Mouse (Mus musculus) forebrain, postnatal 0 days (tissue): ENCODE measurements around the gene Dnajc6. TPM values are rescaled to one million over a fixed set of nuclear protein-coding genes. Genes with fewer than 3 reads are reported as not detected.

ENCODE experiments used
- ATAC-seq: fragments of 200-750 bp; cut with Nextera tagmentation; 2 replicates; pipeline ENCODE4 v1.8.0; 2017; ENCODE audit warnings: mild to moderate bottlenecking, moderate library complexity
- DNase-seq: peaks from one replicate; pipeline ENCODE4 v3.0.0-alpha.2; 2015
- H3K27ac ChIP-seq: fragments of 300-500 bp; sonication (generic); 2 replicates; pipeline ENCODE4 v1.5.1; 2014; ENCODE audit warnings: low read depth, mild to moderate bottlenecking, antibody characterized with exemption, low read length, moderate library complexity, mixed read lengths
- H3K27me3 ChIP-seq: fragments of 300-500 bp; sonication (generic); 2 replicates; pipeline ENCODE4 v1.6.1; 2014; ENCODE audit warnings: mild to moderate bottlenecking, low read length, mixed read lengths; ENCODE audit not compliant: insufficient read depth
- H3K36me3 ChIP-seq: fragments of 300-500 bp; sonication (generic); 2 replicates; pipeline ENCODE4 v1.6.1; 2014; ENCODE audit warnings: mild to moderate bottlenecking, moderate library complexity; ENCODE audit not compliant: insufficient read depth
- H3K4me1 ChIP-seq: fragments of 300-500 bp; sonication (generic); 2 replicates; pipeline ENCODE4 v1.6.1; 2014; ENCODE audit warnings: antibody characterized with exemption; ENCODE audit not compliant: insufficient read depth
- H3K4me2 ChIP-seq: fragments of 300-500 bp; sonication (generic); 2 replicates; pipeline ENCODE4 v1.6.1; 2014; ENCODE audit warnings: low read depth, mild to moderate bottlenecking, moderate library complexity
- H3K4me3 ChIP-seq: fragments of 300-500 bp; sonication (generic); 2 replicates; pipeline ENCODE4 v1.5.1; 2014; ENCODE audit warnings: low read depth, low read length, mixed read lengths
- H3K9ac ChIP-seq: fragments of 300-500 bp; sonication (generic); 2 replicates; pipeline ENCODE4 v1.6.1; 2014; ENCODE audit warnings: mild to moderate bottlenecking
- H3K9me3 ChIP-seq: fragments of 300-500 bp; sonication (generic); 2 replicates; pipeline ENCODE4 v1.6.1; 2016; ENCODE audit warnings: low read length
- CTCF ChIP-seq: sonication (generic); IDR thresholded peaks from 2 replicates; pipeline ENCODE4 v1.5.1; 2016; ENCODE audit warnings: antibody characterized with exemption, control low read depth, low read depth
- WGBS: fragments of 180-500 bp; shearing (Covaris S2); extraction: QIAGEN DNeasy Blood & Tissue Kit; methylation state at CpG from one replicate; pipeline ENCODE4 v1.1.7; 2014; 5-methylcytosine and 5-hydroxymethylcytosine counted together
- polyA plus RNA-seq: library from polyadenylated mRNA; unstranded; fragments of >200 nt; fragmentation: Nextera tagmentation; extraction: Ambion mirVana; gene quantifications from 2 replicates; pipeline ENCODE4 v1.2.1, GENCODE M21; 2015
- total RNA-seq: library from RNA; depleted of rRNA; stranded (reverse); fragments of >200 nt; gene quantifications from 2 replicates; pipeline ENCODE4 v1.2.3, GENCODE M21; 2014

Gene Dnajc6
- total and polyA plus RNA-seq, 2 experiments from 2014 or later = 46.0 to 153 TPM

- Histone ChIP-seq H3K4me2 (no peak overlapping the region), H3K36me3 (no peaks in the 10 kb centered on the region), H3K9me3 (no peaks in the 10 kb centered on the region), H3K27me3 (no peaks in the 10 kb centered on the region), H3K9ac (no peak overlapping the region), H3K27ac (no peak overlapping the region), H3K4me1 (no peaks in the 10 kb centered on the region), H3K4me3 (no peak overlapping the region)
- 56% methylated on average over 2 of the region's 2 CpGs for WGBS
- DNase-seq (no peak), ATAC-seq (no peak)
- TF ChIP-seq CTCF = no peak
Measured at GRCm38 (mm10) chr4:101505966-101506365, 9.5 kb downstream of the Dnajc6 start.

- Histone ChIP-seq H3K4me2 (no peak overlapping the region), H3K4me3 (no peak overlapping the region), H3K36me3 (no peaks in the 10 kb centered on the region), H3K9me3 (no peaks in the 10 kb centered on the region), H3K9ac (no peak overlapping the region), H3K27ac (no peak overlapping the region), H3K4me1 (no peaks in the 10 kb centered on the region), H3K27me3 (no peaks in the 10 kb centered on the region)
- peak; percentile 40 for TF ChIP-seq CTCF
- DNase-seq (no peak), ATAC-seq (no peak)
Measured at GRCm38 (mm10) chr4:101506372-101506771, 9.9 kb downstream of the Dnajc6 start.

GRCm38 (mm10) chr4:101507571-101508422 is 11.3 kb downstream of the Dnajc6 start:
- no peaks in the 10 kb centered on the region for H3K9me3 ChIP-seq
- H3K27me3 ChIP-seq = no peaks in the 10 kb centered on the region
- no peaks in the 10 kb centered on the region for H3K4me1 ChIP-seq
- peak overlapping the region; percentile 50 for H3K9ac ChIP-seq
- no peaks in the 10 kb centered on the region for H3K36me3 ChIP-seq
- peak overlapping the region; percentile 97 for H3K4me2 ChIP-seq
- H3K27ac ChIP-seq = peak overlapping the region; percentile 55; the same call in 1 of the 2 replicates
- ATAC-seq (peak; percentile 72), DNase-seq (peak; percentile 83)
- TF ChIP-seq CTCF = peak; percentile 28; the same call in 1 of the 2 replicates
- H3K4me3 ChIP-seq = peak overlapping the region; percentile 58
- WGBS = 10% methylated on average over 24 of the region's 24 CpGs

- Histone ChIP-seq H3K9me3 (no peaks in the 10 kb centered on the region), H3K4me3 (peak overlapping the region; percentile 58), H3K27me3 (no peaks in the 10 kb centered on the region), H3K4me2 (peak overlapping the region; percentile 97), H3K9ac (peak overlapping the region; percentile 70), H3K4me1 (no peaks in the 10 kb centered on the region), H3K36me3 (no peaks in the 10 kb centered on the region), H3K27ac (peak overlapping the region; percentile 64; the same call in 1 of the 2 replicates)
- 3% methylated on average over 10 of the region's 10 CpGs for WGBS
- no peak for TF ChIP-seq CTCF
- DNase-seq = no peak
- ATAC-seq = peak; percentile 14; the same call in 1 of the 2 replicates
Measured at GRCm38 (mm10) chr4:101508431-101508830, 12.0 kb downstream of the Dnajc6 start.

DNA sequence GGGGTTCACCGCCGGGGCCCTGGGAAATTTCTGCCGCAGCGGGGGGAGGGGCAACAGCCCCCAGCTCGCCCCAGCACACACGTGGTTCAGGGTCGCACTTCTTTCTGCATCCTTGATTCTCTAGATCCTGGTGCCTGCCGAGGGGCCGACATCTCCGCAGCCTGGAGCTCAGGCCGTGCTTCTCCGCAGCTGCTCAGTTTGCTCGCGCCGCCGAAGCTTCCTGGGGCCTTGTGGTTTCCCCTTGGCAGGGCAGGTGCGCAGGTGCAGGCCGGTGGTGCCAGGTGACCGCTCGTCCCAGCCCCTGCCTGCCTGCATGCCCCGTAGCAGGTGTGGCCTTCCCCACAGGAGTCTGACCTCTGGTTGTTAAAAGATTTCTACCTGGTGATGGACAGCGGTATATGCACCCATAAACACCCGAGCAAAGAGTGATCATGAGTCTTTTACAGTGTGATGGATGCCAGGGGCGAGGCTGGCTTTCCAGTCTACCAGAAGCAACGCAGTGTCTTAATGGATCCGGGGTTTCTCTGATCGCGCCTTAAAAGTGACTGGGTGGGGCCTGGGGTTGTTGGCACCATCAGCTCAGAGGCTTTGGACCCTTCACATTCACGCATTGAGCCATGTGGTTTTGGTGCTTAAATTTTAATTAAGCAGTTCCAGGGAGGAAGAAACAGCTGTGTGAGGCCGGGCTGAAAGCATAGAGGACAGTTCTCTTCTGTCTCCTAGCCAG is 12.6 kb downstream of the Dnajc6 start:
- peak overlapping the region; percentile 58 for H3K4me3 ChIP-seq

DNA sequence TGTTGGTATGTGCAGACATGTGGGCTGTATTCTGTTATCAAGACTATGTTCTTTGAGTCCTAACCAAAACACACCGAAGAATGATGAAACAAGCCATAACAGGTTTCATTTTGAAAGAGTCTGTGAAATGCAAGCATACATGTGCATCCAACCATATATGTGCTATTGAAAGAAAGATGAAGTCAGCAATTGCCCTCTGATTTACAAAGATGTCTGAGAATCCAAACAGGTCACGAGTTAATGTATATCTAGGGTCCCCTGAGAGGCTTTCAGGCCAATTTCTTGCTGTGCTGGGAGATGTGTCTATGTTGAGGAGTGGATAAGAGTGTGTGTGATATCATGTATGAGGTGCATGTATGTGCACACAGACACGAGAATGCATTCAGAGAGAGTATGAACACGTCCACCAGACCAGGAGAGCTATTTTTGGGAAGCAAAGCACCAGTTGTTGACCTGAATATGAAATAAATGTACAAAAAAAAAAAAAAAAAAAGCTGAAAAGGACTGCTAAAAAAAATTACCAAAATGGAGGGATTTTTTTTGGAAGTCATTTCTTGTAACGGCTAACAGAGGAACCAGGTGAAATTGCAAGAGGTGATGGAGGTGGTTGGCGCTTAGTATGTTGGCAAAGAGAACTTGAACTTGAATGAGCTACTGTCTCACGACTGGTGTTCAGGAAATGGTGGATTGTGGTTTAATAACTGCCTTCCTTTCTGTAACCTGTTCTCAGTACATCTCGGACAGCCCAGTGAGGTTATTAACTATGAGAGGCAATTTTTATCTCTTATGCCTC is 13.9 kb downstream of the Dnajc6 start:
- Histone ChIP-seq H3K4me3 (no peak overlapping the region), H3K4me2 (peak overlapping the region; percentile 97; the same call in 1 of the 2 replicates), H3K36me3 (no peaks in the 10 kb centered on the region), H3K9ac (no peak overlapping the region), H3K27me3 (no peaks in the 10 kb centered on the region), H3K4me1 (no peaks in the 10 kb centered on the region), H3K27ac (no peak overlapping the region), H3K9me3 (no peaks in the 10 kb centered on the region)
- DNase-seq (no peak), ATAC-seq (no peak)
- 82% methylated on average over 8 of the region's 8 CpGs for WGBS
- no peak for TF ChIP-seq CTCF

More for the DNA sequence above, 12.6 kb downstream of the Dnajc6 start:
- peak overlapping the region; percentile 70 for H3K9ac ChIP-seq
- H3K4me2 ChIP-seq = peak overlapping the region; percentile 97
- 4% methylated on average over 30 of the region's 30 CpGs for WGBS
- peak; percentile 73 for ATAC-seq
- no peaks in the 10 kb centered on the region for H3K27me3 ChIP-seq
- no peaks in the 10 kb centered on the region for H3K9me3 ChIP-seq
- no peaks in the 10 kb centered on the region for H3K36me3 ChIP-seq
- no peaks in the 10 kb centered on the region for H3K4me1 ChIP-seq
- peak overlapping the region; percentile 64 for H3K27ac ChIP-seq
- peak; percentile 52 for DNase-seq
- no peak for TF ChIP-seq CTCF
